Mouse (Mus musculus): ENCODE measurements around the gene Slc5a9. TPM values are rescaled to one million over a fixed set of nuclear protein-coding genes. Genes with fewer than 3 reads are reported as not detected.
"Not testable (repeated sequence)": the region's sequence is repeated elsewhere in the genome, so short reads cannot be mapped to it uniquely, and the experiment has no call there.

The Slc5a9 gene
- polyA plus RNA-seq (2012; rRNA removed): 0.91 and 0.99 TPM in 2 replicates

- Histone ChIP-seq H3K27ac (ENCODE audit: control insufficient read depth, insufficient read depth, low read depth, low read length) (no peak within 1 kb of the TSS), H3K4me3 (ENCODE audit: control insufficient read depth, low read depth, low read length) (no peak within 1 kb of the TSS), H3K27me3 (ENCODE audit: control insufficient read depth, insufficient read depth, low read length) (no peaks in the 10 kb centered on the region), H3K4me1 (ENCODE audit: control insufficient read depth, insufficient read depth, low read length) (no peaks in the 10 kb centered on the region), H3K36me3 (ENCODE audit: control insufficient read depth, insufficient read depth, low read length) (no peaks in the 10 kb centered on the region)
- no peak for TF ChIP-seq CTCF (IDR thresholded peaks at IDR 0.05; ENCODE audit: control insufficient read depth, insufficient read depth, insufficient replicate concordance, low read depth, low read length)
- no peak for TF ChIP-seq POLR2A (IDR thresholded peaks at IDR 0.05; ENCODE audit: control insufficient read depth, low read depth, low read length)
Observed at GRCm38 (mm10) chr4:111902775-111903174, at the start of gene Slc5a9. Gene Slc5a9, minus strand, starts transcription at chr4:111902918.

- Histone ChIP-seq H3K4me1 (ENCODE audit: control insufficient read depth, insufficient read depth, low read length) (no peaks in the 10 kb centered on the region), H3K27me3 (ENCODE audit: control insufficient read depth, insufficient read depth, low read length) (no peaks in the 10 kb centered on the region), H3K36me3 (ENCODE audit: control insufficient read depth, insufficient read depth, low read length) (no peaks in the 10 kb centered on the region), H3K4me3 (ENCODE audit: control insufficient read depth, low read depth, low read length) (no peak within 1 kb of the TSS), H3K27ac (ENCODE audit: control insufficient read depth, insufficient read depth, low read depth, low read length) (no peak within 1 kb of the TSS)
- TF ChIP-seq CTCF (IDR thresholded peaks at IDR 0.05; ENCODE audit: control insufficient read depth, insufficient read depth, insufficient replicate concordance, low read depth, low read length) (no peak), POLR2A (IDR thresholded peaks at IDR 0.05; ENCODE audit: control insufficient read depth, low read depth, low read length) (no peak)
Observed at GRCm38 (mm10) chr4:111919092-111919491, 16.4 kb upstream of the Slc5a9 start, which contains the start of gene Skint8. Gene Skint8, plus strand, starts transcription at chr4:111919392.

DNA sequence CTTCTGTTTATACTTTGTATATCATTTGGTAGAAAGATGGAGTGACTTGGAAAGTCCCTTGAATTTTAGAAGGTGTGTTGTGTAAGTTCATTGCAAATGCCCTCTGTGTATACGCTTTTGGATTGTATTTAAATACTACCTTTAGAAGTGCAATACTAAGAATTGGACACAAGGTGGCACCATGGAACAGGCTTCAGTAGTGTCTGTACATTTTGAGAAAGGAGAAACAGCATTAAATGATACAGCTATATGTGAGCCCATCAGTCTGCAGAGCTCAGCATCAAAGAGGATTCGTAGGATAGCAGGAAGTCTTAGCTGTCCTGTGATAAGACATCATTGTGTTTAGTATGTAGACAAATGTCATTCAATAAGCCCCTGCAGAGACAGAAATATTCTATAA, 5.2 kb upstream of the Slc5a9 start:
- H3K4me3 ChIP-seq (ENCODE audit: control insufficient read depth, low read depth, low read length): no peak overlapping the region
- TF ChIP-seq POLR2A (IDR thresholded peaks at IDR 0.05; ENCODE audit: control insufficient read depth, low read depth, low read length): no peak
- TF ChIP-seq CTCF (IDR thresholded peaks at IDR 0.05; ENCODE audit: control insufficient read depth, insufficient read depth, insufficient replicate concordance, low read depth, low read length): no peak
- no peak overlapping the region for H3K27ac ChIP-seq (ENCODE audit: control insufficient read depth, insufficient read depth, low read depth, low read length)

GRCm38 (mm10) chr4:111901473-111901872, 1.2 kb downstream of the Slc5a9 start:
- no peak overlapping the region for H3K4me3 ChIP-seq (ENCODE audit: control insufficient read depth, low read depth, low read length)
- no peaks in the 10 kb centered on the region for H3K36me3 ChIP-seq (ENCODE audit: control insufficient read depth, insufficient read depth, low read length)
- no peaks in the 10 kb centered on the region for H3K27me3 ChIP-seq (ENCODE audit: control insufficient read depth, insufficient read depth, low read length)
- no peaks in the 10 kb centered on the region for H3K4me1 ChIP-seq (ENCODE audit: control insufficient read depth, insufficient read depth, low read length)
- TF ChIP-seq POLR2A (IDR thresholded peaks at IDR 0.05; ENCODE audit: control insufficient read depth, low read depth, low read length) (no peak), CTCF (IDR thresholded peaks at IDR 0.05; ENCODE audit: control insufficient read depth, insufficient read depth, insufficient replicate concordance, low read depth, low read length) (no peak)
- H3K27ac ChIP-seq (ENCODE audit: control insufficient read depth, insufficient read depth, low read depth, low read length): no peak overlapping the region

More for the DNA sequence above, 5.2 kb upstream of the Slc5a9 start:
- Histone ChIP-seq H3K27me3 (ENCODE audit: control insufficient read depth, insufficient read depth, low read length) (no peaks in the 10 kb centered on the region), H3K36me3 (ENCODE audit: control insufficient read depth, insufficient read depth, low read length) (no peaks in the 10 kb centered on the region), H3K4me1 (ENCODE audit: control insufficient read depth, insufficient read depth, low read length) (no peaks in the 10 kb centered on the region)

- not testable (repeated sequence) for H3K4me3 ChIP-seq (ENCODE audit: control insufficient read depth, low read depth, low read length); H3K36me3 ChIP-seq (ENCODE audit: control insufficient read depth, insufficient read depth, low read length); H3K27ac ChIP-seq (ENCODE audit: control insufficient read depth, insufficient read depth, low read depth, low read length); H3K27me3 ChIP-seq (ENCODE audit: control insufficient read depth, insufficient read depth, low read length); H3K4me1 ChIP-seq (ENCODE audit: control insufficient read depth, insufficient read depth, low read length)
Observed at GRCm38 (mm10) chr4:111900491-111900890, 2.2 kb downstream of the Slc5a9 start.

GRCm38 (mm10) chr4:111898566-111898965, 4.2 kb downstream of the Slc5a9 start:
- Histone ChIP-seq H3K4me3 (ENCODE audit: control insufficient read depth, low read depth, low read length) (no peak overlapping the region), H3K27me3 (ENCODE audit: control insufficient read depth, insufficient read depth, low read length) (no peaks in the 10 kb centered on the region), H3K36me3 (ENCODE audit: control insufficient read depth, insufficient read depth, low read length) (no peaks in the 10 kb centered on the region), H3K4me1 (ENCODE audit: control insufficient read depth, insufficient read depth, low read length) (no peaks in the 10 kb centered on the region), H3K27ac (ENCODE audit: control insufficient read depth, insufficient read depth, low read depth, low read length) (no peak overlapping the region)
- no peak for TF ChIP-seq POLR2A (IDR thresholded peaks at IDR 0.05; ENCODE audit: control insufficient read depth, low read depth, low read length)
- no peak for TF ChIP-seq CTCF (IDR thresholded peaks at IDR 0.05; ENCODE audit: control insufficient read depth, insufficient read depth, insufficient replicate concordance, low read depth, low read length)

DNA sequence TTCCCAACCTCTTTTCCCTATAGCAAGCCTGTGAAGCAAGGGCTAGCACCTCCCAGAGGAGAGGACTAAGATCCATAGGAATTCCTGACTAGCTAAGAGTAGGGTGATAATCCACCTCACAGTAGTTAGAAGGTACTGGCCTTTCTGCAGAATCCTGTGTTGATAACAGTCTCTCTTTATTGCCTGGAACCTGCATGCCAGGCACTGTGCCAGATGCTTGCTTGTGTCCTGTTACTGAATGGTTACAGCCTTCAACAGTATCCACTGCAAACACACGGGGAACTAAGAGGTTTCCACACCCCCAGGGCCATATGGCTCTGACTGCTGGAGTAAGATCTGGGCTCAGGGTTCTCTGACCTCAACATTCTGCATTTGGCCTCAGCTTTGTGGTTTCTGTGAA, 5.0 kb downstream of the Slc5a9 start:
- no peaks in the 10 kb centered on the region for H3K36me3 ChIP-seq (ENCODE audit: control insufficient read depth, insufficient read depth, low read length)
- TF ChIP-seq CTCF (IDR thresholded peaks at IDR 0.05; ENCODE audit: control insufficient read depth, insufficient read depth, insufficient replicate concordance, low read depth, low read length): no peak
- no peak for TF ChIP-seq POLR2A (IDR thresholded peaks at IDR 0.05; ENCODE audit: control insufficient read depth, low read depth, low read length)
- H3K27ac ChIP-seq (ENCODE audit: control insufficient read depth, insufficient read depth, low read depth, low read length): no peak overlapping the region
- no peak overlapping the region for H3K4me3 ChIP-seq (ENCODE audit: control insufficient read depth, low read depth, low read length)
- H3K27me3 ChIP-seq (ENCODE audit: control insufficient read depth, insufficient read depth, low read length): no peaks in the 10 kb centered on the region
- no peaks in the 10 kb centered on the region for H3K4me1 ChIP-seq (ENCODE audit: control insufficient read depth, insufficient read depth, low read length)

GRCm38 (mm10) chr4:111892138-111892537, 10.6 kb downstream of the Slc5a9 start:
- H3K4me1 ChIP-seq (ENCODE audit: control insufficient read depth, insufficient read depth, low read length): no peaks in the 10 kb centered on the region
- TF ChIP-seq POLR2A (IDR thresholded peaks at IDR 0.05; ENCODE audit: control insufficient read depth, low read depth, low read length): no peak
- no peak for TF ChIP-seq CTCF (IDR thresholded peaks at IDR 0.05; ENCODE audit: control insufficient read depth, insufficient read depth, insufficient replicate concordance, low read depth, low read length)
- H3K27me3 ChIP-seq (ENCODE audit: control insufficient read depth, insufficient read depth, low read length): no peaks in the 10 kb centered on the region
- H3K27ac ChIP-seq (ENCODE audit: control insufficient read depth, insufficient read depth, low read depth, low read length): no peak overlapping the region
- no peaks in the 10 kb centered on the region for H3K36me3 ChIP-seq (ENCODE audit: control insufficient read depth, insufficient read depth, low read length)
- H3K4me3 ChIP-seq (ENCODE audit: control insufficient read depth, low read depth, low read length): no peak overlapping the region
